Mouse (Mus musculus) right cerebral cortex, postnatal 25 days (tissue): ENCODE data around the gene Gramd1b.

ENCODE experiments used
- DNase-seq: peaks from one replicate; pipeline ENCODE4 v3.0.0; 2022

The Gramd1b gene

DNA sequence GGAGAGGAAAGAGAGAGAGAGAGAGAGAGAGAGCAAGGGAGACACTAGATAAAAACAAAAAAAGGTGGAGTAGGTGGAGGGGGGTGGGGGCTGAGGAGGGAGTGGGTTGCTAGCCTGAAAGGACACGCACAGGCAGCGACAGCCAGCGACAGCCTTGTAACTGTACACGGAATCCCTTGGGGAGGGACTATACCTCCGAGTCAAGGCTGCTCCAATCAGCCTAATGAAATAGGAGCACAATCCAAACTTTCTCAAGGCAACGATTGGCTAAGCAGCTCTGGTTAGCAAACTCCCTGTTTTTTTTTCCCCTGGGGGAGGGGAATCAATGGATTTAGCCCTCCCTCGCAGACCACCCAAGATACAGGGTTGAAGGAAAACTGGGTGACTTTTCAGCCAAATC is 75.0 kb downstream of the Gramd1b start:
- DNase-seq: peak; percentile 29

DNA sequence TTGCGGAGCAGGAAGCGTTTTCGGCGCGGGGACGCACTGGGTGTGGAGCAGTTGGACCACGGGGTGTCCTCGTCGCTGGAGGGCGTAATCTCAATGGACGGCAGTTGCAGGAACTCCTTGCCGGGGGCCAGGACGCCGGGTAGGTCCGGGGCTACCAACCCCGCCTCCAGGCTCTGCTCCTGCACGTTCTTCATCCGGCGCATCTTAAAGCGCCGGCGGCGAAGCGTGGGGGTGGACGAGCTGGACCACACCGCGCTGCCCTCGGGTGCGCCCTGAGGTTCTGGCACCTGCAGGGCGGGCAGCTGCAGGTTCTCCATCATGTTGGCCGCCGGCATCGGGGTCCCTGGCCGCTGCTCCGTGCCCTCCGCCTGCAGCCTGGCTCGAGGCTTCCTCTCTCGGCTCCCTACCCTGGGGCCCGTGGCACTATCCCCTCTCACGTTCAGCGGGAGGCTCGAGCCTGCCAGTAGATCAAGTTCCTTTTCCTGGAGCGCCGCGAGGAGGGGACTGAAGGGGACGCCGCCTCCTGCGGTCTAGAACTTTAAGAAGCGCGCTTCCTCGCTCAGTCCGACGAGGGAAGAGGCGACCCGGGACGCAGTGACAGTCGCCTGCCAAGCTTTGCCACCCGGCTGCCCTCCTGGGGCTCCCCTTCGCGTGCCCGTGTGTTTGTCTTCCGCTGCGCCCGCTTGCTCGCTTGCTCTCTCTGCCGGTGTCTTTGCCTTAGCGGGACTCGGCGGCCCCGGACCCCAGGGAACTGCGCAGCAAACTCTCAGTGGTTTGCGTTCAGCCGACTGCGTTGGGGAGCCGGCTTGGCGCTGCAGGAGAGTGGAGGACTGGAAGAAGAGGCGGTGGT is 75.6 kb downstream of the Gramd1b start:
- DNase-seq: peak; percentile 54

DNA sequence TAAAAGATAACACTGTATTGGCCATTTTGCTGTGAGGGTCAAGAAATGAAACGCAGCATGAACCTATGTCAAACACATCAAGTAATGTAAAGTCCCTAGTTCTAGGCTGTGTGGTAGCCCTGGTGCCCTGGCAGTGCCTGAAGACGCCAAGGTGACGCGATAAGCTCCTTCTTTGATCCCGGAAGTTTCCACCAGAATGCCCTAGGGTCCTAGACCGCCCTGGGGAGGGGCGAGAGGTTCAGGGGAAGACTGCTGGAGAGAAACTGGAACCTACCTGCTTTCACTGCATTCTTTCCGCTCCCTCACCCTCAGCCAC is 76.2 kb downstream of the Gramd1b start:
- DNase-seq: no peak

DNA sequence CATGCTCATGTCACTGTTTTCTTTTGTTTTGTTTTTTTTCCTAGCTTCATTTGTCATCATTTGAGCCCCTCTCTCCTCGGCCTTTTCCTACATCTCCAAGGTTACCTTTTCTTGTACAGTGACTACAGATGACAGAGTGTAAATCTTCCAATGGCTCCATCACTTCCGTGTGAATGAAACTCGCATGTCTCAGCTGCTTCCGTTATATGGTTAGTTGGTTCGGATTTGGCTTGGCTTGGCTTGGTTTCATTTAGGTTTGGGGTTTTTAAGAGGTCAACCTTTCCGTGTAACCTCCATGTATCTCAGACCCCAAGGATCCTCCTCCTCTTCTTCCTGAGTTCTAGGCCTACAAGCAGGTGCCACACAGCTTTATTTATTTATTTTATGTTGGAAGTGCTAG is 77.3 kb downstream of the Gramd1b start:
- no peak for DNase-seq

DNA sequence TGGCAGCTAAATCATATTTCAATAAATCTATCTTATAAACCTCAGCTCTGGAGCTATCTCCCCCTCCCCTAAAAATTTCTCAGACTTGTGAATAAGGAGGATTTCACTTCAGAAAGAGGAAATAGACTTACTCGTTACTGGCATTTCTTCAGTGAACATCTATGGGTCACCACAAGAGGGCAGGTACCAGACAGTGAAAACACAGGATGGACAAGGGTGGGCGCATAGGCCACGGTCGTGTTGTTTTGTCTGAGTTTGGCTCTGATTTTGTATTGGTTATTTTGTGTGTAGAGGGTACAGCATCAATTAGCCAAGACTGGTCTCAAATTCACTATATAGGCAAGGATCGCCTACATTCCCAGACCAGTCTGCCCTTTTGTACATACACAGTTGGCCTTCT is 79.0 kb downstream of the Gramd1b start:
- no peak for DNase-seq

DNA sequence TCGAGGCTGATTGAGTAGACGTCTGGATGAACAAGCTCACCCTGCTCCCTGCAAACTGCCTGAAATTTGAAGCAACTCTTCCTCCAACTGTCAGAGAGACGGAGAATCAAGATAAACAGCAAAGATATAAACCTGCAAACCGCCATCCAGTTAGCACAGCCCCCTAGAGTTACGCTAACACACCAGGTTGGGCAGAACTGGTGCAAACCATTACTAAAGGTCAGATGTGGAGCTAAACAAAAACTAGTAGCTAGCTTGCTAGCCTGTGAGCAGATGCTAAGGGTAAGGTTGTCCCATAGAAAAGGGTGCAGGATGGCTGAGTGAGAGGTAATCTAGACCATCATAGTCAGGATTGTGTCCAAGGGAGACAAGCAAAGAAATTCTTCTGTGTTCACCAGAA is 80.4 kb downstream of the Gramd1b start:
- DNase-seq: no peak

DNA sequence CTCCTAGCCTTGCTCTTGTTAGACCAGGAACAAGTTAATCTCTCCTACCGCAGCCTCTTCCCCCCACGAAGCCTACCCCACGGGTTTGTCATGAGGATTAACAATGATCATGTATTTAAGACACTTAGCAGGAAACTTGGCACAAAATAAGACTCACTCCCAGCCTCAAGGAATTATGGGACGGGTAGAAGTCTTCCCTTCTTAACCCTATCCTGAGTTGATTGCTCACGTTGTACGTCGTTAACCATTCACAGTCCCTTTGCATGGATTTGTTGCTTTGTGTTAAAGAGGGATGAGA is 80.8 kb downstream of the Gramd1b start:
- DNase-seq: no peak

DNA sequence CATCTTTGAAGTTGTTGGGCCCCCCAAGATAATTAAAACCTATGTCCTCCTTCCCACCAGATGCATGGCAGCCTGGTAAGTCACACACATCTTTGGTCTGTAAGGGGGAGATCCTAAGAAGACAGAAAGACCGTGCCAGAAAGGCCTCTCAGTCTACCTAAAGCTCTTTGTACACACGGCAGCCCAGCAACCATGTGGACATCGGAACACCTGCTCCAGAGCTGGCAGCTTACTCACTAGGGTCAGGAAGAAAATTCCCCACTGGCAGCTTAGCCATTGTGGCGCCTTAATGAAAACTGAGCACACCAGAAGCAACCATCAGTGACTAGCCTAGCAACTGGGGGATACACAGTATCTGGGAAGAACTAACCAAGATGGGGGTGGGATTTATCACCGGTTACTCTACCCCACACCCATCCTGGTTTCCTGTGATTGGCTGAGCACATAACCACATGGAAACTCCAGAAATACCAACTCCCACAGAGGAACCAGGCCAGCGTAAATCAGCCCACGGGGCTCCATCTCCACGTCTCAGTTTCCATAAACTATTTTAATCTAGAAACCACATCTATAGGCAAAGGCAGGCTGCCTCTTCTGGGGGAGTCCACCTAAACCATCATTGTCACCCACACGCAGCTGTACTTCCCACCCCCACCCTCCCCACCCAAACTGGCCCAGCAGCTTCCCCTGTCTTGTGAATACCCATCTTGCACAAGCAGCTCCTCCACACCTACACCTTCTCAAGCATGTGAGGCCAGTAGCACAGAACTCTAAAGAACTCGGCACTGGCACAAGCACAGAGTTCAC is 81.4 kb downstream of the Gramd1b start:
- DNase-seq: peak; percentile 55

DNA sequence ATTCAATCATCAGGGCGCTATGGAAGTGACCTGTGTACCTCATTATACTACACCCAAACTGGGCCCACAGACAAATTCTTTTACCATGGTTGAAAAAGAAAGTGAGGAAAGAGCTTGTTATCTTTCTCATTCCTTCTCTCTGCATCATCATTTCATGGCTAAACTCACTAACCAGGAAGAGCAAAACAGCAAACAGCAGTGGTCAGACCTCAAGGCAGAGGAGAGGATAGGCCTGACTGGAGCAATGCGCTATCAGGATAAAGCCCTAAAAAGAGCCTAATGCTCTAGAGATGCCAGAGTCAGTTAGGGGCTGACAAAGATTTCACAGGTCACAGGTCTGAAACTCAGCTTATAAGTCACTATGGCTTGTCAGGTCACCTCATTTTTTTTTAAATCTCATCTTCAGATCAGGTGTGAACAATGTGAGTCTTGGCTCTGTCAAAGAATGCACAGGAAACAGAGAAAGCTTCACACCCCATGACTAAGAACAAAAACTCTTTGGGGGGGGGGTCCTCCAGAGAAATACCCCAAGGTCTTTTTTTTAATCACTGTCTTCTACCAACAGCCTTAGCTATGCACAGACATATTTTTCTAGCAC is 82.4 kb downstream of the Gramd1b start:
- no peak for DNase-seq

DNA sequence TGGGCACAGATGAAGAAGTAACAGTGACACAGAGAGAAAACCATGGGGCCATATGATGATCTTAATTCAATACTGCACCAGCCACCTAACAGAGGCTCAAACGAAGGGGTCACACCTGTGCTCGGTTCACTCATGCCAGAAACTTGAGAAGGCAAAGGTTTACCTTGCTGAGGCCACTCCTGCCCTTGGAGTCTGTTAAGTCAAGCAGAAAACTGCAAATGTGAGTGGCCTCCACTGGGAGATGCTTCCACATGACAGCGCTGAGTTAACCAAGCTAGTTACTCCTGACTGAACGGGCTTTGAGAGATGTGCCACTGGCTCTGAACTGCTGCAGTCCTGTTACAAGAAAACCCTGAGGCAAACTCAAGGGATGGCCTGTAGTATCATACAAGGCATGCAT is 83.9 kb downstream of the Gramd1b start:
- DNase-seq: no peak

DNA sequence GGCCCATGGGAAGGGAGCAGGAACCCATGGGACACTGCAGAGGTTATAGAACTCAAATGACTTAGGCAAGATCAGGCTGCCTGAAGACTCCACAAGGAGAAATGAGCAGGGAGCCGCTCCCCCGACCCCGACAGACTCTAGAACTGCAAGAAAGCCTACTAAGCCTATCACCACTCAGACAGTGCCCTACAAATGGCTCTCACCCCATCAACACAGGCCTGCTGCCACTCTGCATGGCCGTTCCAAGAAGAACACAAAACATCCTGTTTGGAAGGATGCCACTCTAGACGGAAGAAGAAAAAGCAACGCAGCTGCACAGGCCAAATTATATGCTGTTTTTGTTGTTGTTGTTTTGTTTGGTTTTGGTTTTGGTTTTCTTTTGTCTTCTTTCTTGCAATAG is 86.2 kb downstream of the Gramd1b start:
- no peak for DNase-seq

DNA sequence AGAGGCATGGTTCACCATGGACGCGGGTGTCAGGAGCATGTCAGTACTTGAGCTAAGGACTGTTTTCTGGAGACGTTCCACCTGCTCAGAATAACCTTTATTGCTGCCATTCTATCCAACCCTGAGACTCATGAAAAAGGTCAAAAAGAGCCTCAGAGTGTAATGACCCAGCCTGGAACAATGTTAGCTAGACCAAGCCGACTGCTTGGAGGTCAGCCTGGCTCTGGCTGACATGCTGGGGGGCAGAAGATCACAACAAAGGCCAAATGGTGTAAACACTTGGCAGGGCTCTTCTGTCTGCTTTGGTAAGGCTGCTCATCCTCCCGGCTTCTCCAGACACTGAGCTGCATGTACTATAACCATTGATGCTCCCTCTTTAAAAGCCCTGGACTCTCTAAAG is 88.4 kb downstream of the Gramd1b start:
- DNase-seq: no peak

DNA sequence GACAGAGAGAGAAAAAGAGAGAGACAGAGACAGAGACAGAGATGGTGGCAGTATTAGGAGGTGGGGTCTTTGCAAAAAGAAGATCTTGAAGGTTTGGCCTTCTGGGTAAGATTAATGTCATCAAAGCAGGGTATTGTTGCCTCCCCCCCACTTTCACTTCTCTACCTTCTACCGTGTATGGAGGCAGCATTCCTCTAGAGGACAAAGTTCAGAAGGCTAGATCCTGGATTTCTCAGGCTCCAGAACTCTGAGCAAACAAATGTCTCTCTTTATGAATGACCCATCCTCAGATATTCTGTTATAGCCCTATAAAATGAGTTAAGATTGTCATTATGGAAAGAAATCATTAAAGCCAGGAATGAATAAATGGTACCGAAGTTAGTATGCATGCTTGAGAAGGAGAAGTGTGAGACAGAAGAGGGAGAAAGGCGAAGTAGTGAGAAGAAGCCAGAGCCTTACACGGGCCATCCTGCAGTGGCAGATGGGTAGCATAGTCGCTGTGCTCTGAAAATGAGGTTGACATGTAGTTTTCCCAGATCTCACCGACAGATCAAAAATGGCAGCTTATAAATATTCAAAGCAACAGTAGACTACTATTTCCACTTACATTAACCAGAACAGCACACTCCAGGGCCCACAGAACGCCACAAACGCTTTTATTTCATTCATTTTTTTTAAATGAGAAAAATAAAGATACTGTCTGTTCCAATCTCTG is 91.1 kb downstream of the Gramd1b start:
- DNase-seq: no peak

DNA sequence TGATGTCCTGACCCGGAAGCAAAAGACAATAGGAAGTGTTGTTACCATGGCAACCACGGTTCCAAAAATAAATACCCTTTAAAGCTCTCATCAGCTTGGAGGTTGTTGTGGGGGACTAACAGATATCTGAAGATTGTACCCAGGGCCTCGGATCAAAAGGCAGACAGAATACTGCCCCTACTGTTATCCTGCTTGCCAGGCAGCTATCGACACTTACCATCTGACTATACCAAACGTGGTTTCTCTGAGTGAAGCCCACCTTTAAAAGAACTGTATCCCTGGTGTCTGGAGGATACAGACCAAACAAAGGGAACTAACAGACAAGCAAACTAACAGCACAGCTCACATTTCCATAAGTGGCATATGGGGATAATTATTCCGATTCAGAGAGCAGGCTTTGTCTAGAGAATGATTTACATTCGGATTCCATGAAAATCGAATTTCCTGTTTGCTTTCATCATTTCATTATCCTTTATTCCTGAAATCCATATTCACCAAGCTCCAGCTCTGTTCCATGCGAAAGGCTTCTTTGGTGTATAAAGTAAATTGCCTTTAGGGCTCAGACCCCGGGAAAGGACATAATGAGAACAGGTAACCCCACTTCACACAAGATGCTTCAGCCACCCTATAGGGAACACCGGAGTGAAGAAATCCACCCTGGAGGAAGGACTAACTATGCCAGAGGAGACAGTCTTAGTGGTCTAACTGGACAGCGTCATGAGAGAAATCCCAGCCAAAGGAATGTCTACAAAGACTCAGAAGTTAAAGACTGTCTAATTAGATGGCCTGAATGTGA is 92.3 kb downstream of the Gramd1b start:
- DNase-seq: no peak

DNA sequence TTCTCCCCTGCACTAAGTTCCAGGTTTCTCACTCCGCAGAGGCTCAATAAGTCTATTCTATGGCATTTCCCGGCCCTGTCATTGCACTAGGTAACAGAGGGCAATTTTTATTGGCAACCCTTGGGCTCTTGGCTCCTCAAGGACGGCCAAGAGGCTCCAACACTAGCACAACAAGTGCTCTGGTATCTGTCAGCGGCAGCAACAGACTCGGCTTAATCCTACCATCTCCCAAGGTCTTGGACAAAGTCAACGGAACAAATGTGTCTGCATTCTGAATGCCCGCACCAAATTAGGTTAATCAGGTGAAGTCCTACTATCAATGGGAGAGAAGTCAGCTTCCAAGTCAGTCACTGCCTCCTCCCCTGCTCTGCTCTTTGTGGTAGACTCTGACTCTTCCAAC is 93.3 kb downstream of the Gramd1b start:
- DNase-seq: no peak

DNA sequence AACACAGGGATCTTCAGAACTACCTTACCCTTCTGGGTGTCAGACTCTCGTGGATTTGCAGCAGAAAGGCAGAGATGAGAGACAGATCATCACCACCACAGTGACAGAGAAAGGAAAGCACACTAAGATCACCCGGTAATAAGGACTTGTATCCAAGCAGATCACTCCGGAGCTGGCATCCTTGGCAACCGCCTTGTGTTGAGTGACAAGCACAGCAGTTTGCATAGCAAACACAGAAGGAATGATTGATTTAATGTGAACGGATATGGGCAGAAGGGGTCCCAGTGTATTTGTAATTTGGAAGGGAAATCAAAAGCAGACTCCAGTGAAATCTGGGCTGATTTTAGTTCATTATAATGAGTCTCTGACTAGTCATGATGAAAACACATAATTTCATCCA is 97.9 kb downstream of the Gramd1b start:
- DNase-seq: no peak

DNA sequence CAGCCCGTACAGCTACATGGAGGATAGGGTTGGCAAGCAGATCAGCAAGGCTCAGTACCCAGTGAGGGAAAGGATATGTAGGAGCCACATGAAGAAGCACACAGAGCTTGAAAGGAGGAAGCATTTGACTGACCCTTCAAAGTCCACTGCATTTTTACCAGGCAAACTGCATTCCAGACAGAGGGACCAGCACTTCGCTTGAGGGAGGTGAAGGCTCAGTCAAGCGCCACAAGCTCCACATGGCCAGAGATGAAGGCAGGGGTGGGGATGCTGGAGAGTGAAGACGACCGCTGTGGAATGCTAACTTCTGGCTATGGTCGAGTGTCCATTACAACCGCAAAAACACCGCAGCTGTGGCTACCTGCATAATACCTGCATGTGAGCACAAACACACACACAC is 100.2 kb downstream of the Gramd1b start:
- no peak for DNase-seq

DNA sequence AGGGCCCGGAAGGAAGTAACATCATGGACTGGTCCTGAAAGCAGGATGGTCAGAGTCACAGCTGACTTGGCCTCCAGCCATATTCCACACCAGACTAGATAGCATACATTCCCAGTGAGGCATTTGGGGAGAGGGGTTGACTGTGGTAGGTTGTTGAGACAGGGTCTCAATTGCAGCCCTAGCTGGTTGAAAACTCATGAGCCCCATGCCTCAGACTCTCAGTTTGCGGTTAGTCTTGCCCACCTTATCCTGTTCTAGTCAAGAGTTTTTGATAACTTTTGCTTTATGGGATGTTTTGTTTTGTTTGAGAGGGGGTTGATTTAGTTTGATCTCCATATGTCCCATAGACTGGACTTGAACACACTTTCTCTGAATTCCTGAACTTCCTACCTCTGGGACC is 103.5 kb downstream of the Gramd1b start:
- DNase-seq: no peak

DNA sequence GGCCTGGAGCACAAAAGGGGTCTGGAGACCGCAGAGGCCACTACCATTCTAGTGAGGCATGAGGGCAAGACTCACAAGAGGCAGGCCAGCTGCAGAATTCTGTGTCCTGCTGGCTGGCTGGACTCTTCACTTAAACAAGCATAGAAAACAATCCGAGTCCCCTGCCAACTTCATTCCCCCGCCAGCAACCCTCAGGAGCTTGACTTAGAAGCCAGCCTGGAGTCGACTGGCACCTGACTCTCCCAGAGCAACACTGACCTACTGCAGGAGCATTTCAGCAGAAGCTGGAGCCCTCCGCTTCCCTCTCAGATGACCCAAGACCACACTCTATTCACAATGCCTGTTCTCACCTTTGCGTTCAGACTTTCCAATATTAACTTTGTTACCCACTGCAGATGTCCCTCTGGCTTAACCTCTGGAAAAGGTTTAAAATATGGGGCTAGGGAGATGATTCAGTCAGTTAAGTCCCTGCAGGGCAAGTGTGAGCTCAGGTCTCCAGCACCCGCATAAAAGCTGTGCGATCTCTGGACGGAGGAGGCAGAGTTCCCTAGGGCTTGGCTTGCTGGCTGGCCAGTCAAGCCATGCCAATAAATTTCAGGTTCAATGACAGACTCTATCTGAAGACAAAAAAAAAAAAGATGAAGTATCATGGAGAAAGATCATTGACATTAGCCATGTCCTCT is 104.8 kb downstream of the Gramd1b start:
- no peak for DNase-seq

DNA sequence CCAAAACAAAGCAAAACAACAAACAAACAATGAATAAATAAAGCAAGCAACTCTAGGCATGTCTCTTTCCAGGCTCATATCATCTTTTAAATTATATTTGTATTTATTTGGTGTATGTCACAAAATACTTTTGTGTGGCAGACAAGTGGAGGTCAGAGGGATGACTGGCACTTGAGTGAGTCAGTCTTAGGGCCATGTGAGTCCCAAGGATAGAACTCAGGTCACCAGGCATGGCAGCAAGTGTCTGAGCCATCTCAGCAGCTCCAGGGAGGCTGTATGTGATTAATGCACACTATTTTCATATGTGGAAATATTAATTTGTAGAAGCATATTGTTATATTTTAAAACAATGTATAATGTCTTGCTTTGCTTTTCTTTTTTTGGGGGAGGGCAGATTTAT is 106.3 kb downstream of the Gramd1b start:
- no peak for DNase-seq

DNA sequence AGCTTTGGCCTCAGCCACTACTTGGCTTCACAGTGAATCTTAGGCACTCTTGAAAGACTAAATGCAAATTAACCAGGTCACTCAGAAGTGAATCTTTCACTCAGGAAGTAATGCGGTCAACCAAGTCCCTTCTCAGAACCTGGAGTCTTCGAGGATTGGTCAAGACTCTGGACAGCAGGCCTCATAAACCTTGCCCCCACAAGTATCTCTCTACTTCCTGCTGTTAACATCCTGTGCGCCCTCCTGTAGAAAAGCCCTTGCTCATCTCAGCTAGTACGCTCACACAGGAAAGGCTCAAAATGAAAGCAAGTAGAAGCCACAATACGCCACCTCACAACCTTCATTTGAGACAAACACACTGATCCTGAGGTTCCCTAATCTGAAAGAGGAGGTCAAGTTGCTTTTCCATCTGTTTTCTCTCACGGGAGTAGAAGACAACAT is 107.7 kb downstream of the Gramd1b start:
- DNase-seq: no peak
